Mouse (Mus musculus) ES-E14 (cell line): ENCODE results near the gene Gm973. TPM values are rescaled to one million over a fixed set of nuclear protein-coding genes. Genes with fewer than 3 reads are reported as not detected.
A peak's percentile ranks its signal among the peaks of the same experiment; 100 is the strongest.

Experiments
- DNase-seq: peaks from one replicate; pipeline ENCODE4 v3.0.0-alpha.2; 2013; ENCODE audit warnings: low read depth, low spot score
- H3K27ac ChIP-seq: 2 replicates; pipeline ENCODE4 v1.5.1; 2012; ENCODE audit warnings: low read depth, mild to moderate bottlenecking, low read length, moderate library complexity, mixed read lengths; ENCODE audit not compliant: poor library complexity, insufficient read depth, severe bottlenecking
- H3K36me3 ChIP-seq: 2 replicates; pipeline ENCODE4 v1.6.1; 2012; ENCODE audit warnings: mild to moderate bottlenecking, low read length, moderate library complexity, mixed read lengths; ENCODE audit not compliant: control insufficient read depth, poor library complexity, insufficient read depth, severe bottlenecking
- H3K4me1 ChIP-seq, 2 experiments: fragments of 150-350 bp in 1 of 2; sonication (generic) in 1 of 2; 2 replicates each; pipeline ENCODE4 v1.6.1; 2012; ENCODE audit warnings: low read length in 2 of 2, mild to moderate bottlenecking in 1 of 2, mixed read lengths in 1 of 2; ENCODE audit not compliant: control insufficient read depth in 2 of 2, insufficient read depth in 2 of 2, poor library complexity in 1 of 2
- H3K4me3 ChIP-seq, 2 experiments: fragments of 150-350 bp in 1 of 2; sonication (generic) in 1 of 2; 2 replicates each; pipeline ENCODE4 v1.5.1; 2012; ENCODE audit warnings: low read length in 2 of 2, low read depth in 1 of 2, mild to moderate bottlenecking in 1 of 2, mixed read lengths in 1 of 2; ENCODE audit not compliant: insufficient read depth in 1 of 2, poor library complexity in 1 of 2, severe bottlenecking in 1 of 2
- H3K9ac ChIP-seq: 2 replicates; pipeline ENCODE4 v1.6.1; 2012; ENCODE audit warnings: low read depth, mild to moderate bottlenecking, low read length, mixed read lengths; ENCODE audit not compliant: poor library complexity, insufficient read depth, severe bottlenecking
- H3K9me3 ChIP-seq: fragments of 150-350 bp; sonication (generic); 2 replicates; pipeline ENCODE4 v1.6.1; 2012; ENCODE audit warnings: low read depth, mild to moderate bottlenecking, low read length; ENCODE audit not compliant: control insufficient read depth, insufficient read depth
- CHD2 ChIP-seq: IDR thresholded peaks from 2 replicates; pipeline ENCODE4 v1.6.1; 2014; ENCODE audit warnings: mild to moderate bottlenecking, low read depth, low read length, inconsistent platforms
- HCFC1 ChIP-seq: IDR thresholded peaks from 2 replicates; pipeline ENCODE4 v1.6.1; 2012; ENCODE audit warnings: low read length, inconsistent platforms, borderline replicate concordance; ENCODE audit not compliant: insufficient read depth
- MAFK ChIP-seq: IDR thresholded peaks from 2 replicates; pipeline ENCODE4 v1.6.1; 2014; ENCODE audit warnings: mild to moderate bottlenecking, low read depth, low read length, inconsistent platforms; ENCODE audit not compliant: insufficient read depth
- ZC3H11A ChIP-seq: IDR thresholded peaks from 2 replicates; pipeline ENCODE4 v1.6.1; 2012; ENCODE audit warnings: low read depth, mild to moderate bottlenecking, inconsistent platforms, low read length, borderline replicate concordance
- ZNF384 ChIP-seq: IDR thresholded peaks from 2 replicates; pipeline ENCODE4 v1.6.1; 2012; ENCODE audit warnings: low read depth, low read length, inconsistent platforms
- in situ Hi-C, 2 experiments: fragments of 600-800 bp; cut with MboI; formaldehyde crosslinking; loops; one replicate each; pipeline ENCODE4 v1.15.1; 2025; ENCODE audit warnings: low sequenced_read_pairs in 2 of 2, inconsistent platforms in 1 of 2; ENCODE audit not compliant: unreplicated experiment in 2 of 2
- total RNA-seq: library from RNA; depleted of rRNA; stranded (reverse); fragments of 300-350 nt; gene quantifications from 2 replicates; pipeline ENCODE4 v1.2.3, GENCODE M21; 2012

The Gm973 gene
- total RNA-seq, 1 experiment, result 5.8 TPM

GRCm38 (mm10) chr1:59606479-59606878 lies 90.4 kb downstream of the Gm973 start:
- DNase-seq, result no peak
- in situ Hi-C loops, result loop anchor here in 1 of 2 experiments (25.0 kb wide), 1 partner anchor 344 kb away; the partner anchor contains the start of gene Cdk15

DNA sequence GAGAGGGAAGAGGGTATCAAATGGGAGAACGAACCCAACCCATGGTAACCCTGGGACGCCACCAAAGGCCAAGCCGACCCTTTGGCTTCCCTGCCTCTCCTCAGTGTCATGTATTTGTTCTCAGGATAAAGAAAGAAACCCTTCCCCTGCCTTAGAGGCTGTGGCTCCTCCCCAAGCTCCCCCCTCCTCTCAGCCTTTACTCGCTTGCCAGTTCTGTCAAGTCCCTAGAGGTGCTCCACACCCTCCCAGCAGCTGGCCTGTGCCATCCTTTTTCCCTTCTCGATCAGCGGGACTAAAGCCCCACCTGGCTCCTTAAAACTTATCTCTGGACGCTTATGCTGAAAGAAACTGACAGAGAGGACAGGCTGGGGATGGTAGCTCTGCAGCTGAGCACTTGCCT lies 91.0 kb downstream of the Gm973 start:
- in situ Hi-C loops, result loop anchor here in 1 of 2 experiments (25.0 kb wide), 1 partner anchor 345 kb away; the partner anchor contains the start of gene Cdk15
- Histone ChIP-seq H3K27ac (no peak overlapping the region), H3K9me3 (no peaks in the 10 kb centered on the region), H3K4me1 (peaks cover 2 to 15% of the 10 kb centered on the region in 2 experiments; a peak in 3 of 4 replicates), H3K4me3 (peak overlapping the region in 1 of 2 experiments; percentile 47; a peak in 1 of 4 replicates), H3K36me3 (no peaks in the 10 kb centered on the region), H3K9ac (no peak overlapping the region; the same call in 1 of the 2 replicates)
- DNase-seq, result no peak
- TF ChIP-seq ZC3H11A (no peak), CHD2 (no peak), ZNF384 (no peak), HCFC1 (no peak), MAFK (no peak)

More at GRCm38 (mm10) chr1:59606479-59606878, 90.4 kb downstream of the Gm973 start:
- no peak for TF ChIP-seq MAFK
- TF ChIP-seq ZNF384, result no peak
- TF ChIP-seq CHD2, result peak; percentile 79
- TF ChIP-seq ZC3H11A, result no peak
- TF ChIP-seq HCFC1, result no peak
- Histone ChIP-seq H3K27ac (no peak overlapping the region), H3K4me1 (peaks cover 2 to 15% of the 10 kb centered on the region in 2 experiments; a peak in 3 of 4 replicates), H3K4me3 (peak overlapping the region in 1 of 2 experiments; percentile 47; a peak in 1 of 4 replicates), H3K9ac (peak overlapping the region; percentile 27; the same call in 1 of the 2 replicates), H3K9me3 (no peaks in the 10 kb centered on the region), H3K36me3 (no peaks in the 10 kb centered on the region)

- in situ Hi-C loops, result loop anchor here in 1 of 2 experiments (25.0 kb wide), 1 partner anchor 346 kb away; the partner anchor contains the start of gene Cdk15
- Histone ChIP-seq H3K27ac (no peak overlapping the region), H3K9me3 (no peaks in the 10 kb centered on the region), H3K36me3 (no peaks in the 10 kb centered on the region), H3K9ac (peak overlapping the region; percentile 14; the same call in 1 of the 2 replicates), H3K4me3 (no peak overlapping the region), H3K4me1 (peaks cover 2 to 15% of the 10 kb centered on the region in 2 experiments; a peak in 3 of 4 replicates)
- no peak for TF ChIP-seq MAFK
- no peak for TF ChIP-seq CHD2
- no peak for TF ChIP-seq ZC3H11A
- no peak for TF ChIP-seq HCFC1
- no peak for DNase-seq
These were observed 92.2 kb downstream of the Gm973 start for GRCm38 (mm10) chr1:59608125-59608762.

DNA sequence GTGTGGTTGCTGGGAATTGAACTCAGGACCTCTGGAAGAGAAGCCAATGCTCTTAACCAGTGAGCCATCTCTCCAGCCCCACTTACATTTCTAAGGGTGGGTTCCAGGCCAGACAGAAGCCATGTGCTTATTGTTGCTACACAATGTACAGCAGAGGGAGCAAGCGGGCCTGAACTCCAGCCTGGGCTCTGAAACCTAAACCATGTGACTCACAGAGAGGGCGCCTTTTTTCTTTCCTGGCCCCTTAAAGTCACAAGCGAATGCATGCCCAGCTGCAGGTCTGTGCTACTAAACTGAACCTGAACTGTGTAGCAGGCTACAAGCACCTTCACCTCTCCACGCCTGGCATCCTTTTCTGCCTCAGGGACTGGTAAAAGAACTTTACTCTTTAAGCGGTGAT lies 92.9 kb downstream of the Gm973 start:
- no peak for DNase-seq
- H3K9ac ChIP-seq, result peak overlapping the region; percentile 58; the same call in 1 of the 2 replicates
- H3K4me1 ChIP-seq, result peaks cover 2 to 16% of the 10 kb centered on the region in 2 experiments; a peak in 3 of 4 replicates
- TF ChIP-seq HCFC1 (no peak), ZC3H11A (peak; percentile 7; the same call in 1 of the 2 replicates), CHD2 (no peak)
- no peaks in the 10 kb centered on the region for H3K9me3 ChIP-seq
- no peak overlapping the region for H3K4me3 ChIP-seq
- no peaks in the 10 kb centered on the region for H3K36me3 ChIP-seq
- in situ Hi-C loops, result loop anchor here in 1 of 2 experiments (25.0 kb wide), 1 partner anchor 347 kb away; the partner anchor contains the start of gene Cdk15
- H3K27ac ChIP-seq, result no peak overlapping the region; the same call in 1 of the 2 replicates
